Mouse (Mus musculus) macrophage (primary cell): ENCODE measurements around the gene Cntn3. TPM values are rescaled to one million over a fixed set of nuclear protein-coding genes. Genes with fewer than 3 reads are reported as not detected.
"Not testable (repeated sequence)": the region's sequence is repeated elsewhere in the genome, so short reads cannot be mapped to it uniquely, and the experiment has no call there.

Experiments
- H3K27ac ChIP-seq: fragments of 350-480 bp; formaldehyde crosslinking; 2 replicates; pipeline ENCODE4 v1.9.0; 2021
- H3K36me3 ChIP-seq: fragments of 350-480 bp; formaldehyde crosslinking; 2 replicates; pipeline ENCODE4 v1.9.0; 2021; ENCODE audit errors: inconsistent target
- H3K4me3 ChIP-seq: fragments of 350-480 bp; formaldehyde crosslinking; 2 replicates; pipeline ENCODE4 v1.9.0; 2021; ENCODE audit errors: inconsistent target
- H3K79me2 ChIP-seq: fragments of 350-480 bp; formaldehyde crosslinking; 2 replicates; pipeline ENCODE4 v1.9.0; 2021; ENCODE audit errors: inconsistent target
- WGBS: methylation state at CpG from one replicate; pipeline ENCODE4 v1.1.7; 2026; ENCODE audit warnings: inconsistent platforms; ENCODE audit not compliant: missing documents; 5-methylcytosine and 5-hydroxymethylcytosine counted together
- polyA plus RNA-seq: library from polyadenylated mRNA; stranded (reverse); fragments of 250-400 nt; gene quantifications from 3 replicates; pipeline ENCODE4 v1.2.4, GENCODE M21; 2018; ENCODE audit warnings: inconsistent platforms
- total RNA-seq, 78 experiments: library from RNA; depleted of rRNA; stranded (reverse); fragments of 250-400 nt; gene quantifications; 1 replicate in 9 of 78; 2 replicates in 24 of 78; 3 replicates in 43 of 78; 4 replicates in 2 of 78; pipeline ENCODE4 v1.2.4; 2018; ENCODE audit warnings: inconsistent platforms in 56 of 78

Gene Cntn3
- not detected for total RNA-seq (2018; cell fraction: chromatin; rRNA removed)
- total RNA-seq (2018; cell fraction: cytosol; rRNA removed): not detected
- total RNA-seq (2018; cell fraction: nucleus; rRNA removed): not detected
- polyA plus RNA-seq: not detected in 3 replicates

GRCm38 (mm10) chr6:102573001-102573400, at the start of gene Cntn3:
Gene Cntn3, minus strand, starts transcription at chr6:102573101.
- 100% methylated on average over 2 of the region's 20 CpGs for WGBS
- H3K27ac ChIP-seq, H3K4me3 ChIP-seq, H3K79me2 ChIP-seq, H3K36me3 ChIP-seq: not testable (repeated sequence)

DNA sequence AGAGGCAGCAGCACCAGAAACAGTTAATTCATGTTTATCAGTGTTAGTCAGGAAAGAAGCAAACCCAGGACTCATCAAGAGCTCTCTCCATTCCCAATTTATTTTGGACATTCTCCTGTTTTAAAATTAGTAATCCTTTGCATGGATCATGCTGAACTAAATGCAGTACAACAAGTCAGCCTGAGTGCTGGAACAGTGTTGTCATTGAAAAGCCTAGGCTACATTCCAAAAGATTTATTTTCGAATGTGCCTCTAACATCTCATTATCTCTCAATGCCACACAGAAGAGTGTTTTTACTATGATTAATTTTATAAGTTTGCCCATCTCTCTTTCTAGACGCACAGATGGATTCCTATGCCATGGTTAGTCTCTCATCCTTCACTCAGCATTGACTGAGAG, 27.9 kb upstream of the Cntn3 start:
- H3K36me3 ChIP-seq: no peaks in the 10 kb centered on the region
- H3K79me2 ChIP-seq: no peaks in the 10 kb centered on the region
- no peak overlapping the region for H3K27ac ChIP-seq
- 85% methylated on average over 2 of the region's 2 CpGs for WGBS
- H3K4me3 ChIP-seq: no peak overlapping the region

- Histone ChIP-seq H3K4me3 (no peak overlapping the region), H3K27ac (no peak overlapping the region), H3K36me3 (no peaks in the 10 kb centered on the region), H3K79me2 (no peaks in the 10 kb centered on the region)
- 78% methylated on average over 1 of the region's 2 CpGs for WGBS
Observed at GRCm38 (mm10) chr6:102597756-102598155, 24.9 kb upstream of the Cntn3 start.

DNA sequence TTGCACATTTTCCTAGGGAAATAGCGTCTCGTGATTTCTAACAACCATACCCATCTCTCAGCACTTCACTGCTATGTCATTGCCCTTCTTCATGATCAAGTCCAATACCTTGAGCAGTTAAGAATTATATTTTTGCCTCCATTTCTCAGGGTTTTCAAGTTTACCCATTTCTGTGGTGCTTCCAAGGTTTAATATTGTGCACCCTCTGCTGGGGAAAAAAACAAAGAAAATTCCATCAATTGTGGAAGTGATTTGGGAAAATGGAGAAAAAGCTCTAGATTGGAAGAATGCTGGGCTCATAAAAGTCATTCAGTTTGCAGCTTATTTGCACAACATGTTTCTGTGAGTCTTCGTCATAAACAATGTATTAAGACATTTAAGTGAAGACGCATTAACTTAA, 17.2 kb upstream of the Cntn3 start:
- 95% methylated on average over 4 of the region's 4 CpGs for WGBS
- no peaks in the 10 kb centered on the region for H3K79me2 ChIP-seq
- no peak overlapping the region for H3K27ac ChIP-seq
- H3K4me3 ChIP-seq: no peak overlapping the region
- no peaks in the 10 kb centered on the region for H3K36me3 ChIP-seq

GRCm38 (mm10) chr6:102589311-102589710, 16.4 kb upstream of the Cntn3 start:
- Histone ChIP-seq H3K36me3 (no peaks in the 10 kb centered on the region), H3K4me3 (no peak overlapping the region), H3K27ac (no peak overlapping the region), H3K79me2 (no peaks in the 10 kb centered on the region)
- WGBS: 66% methylated on average over 4 of the region's 4 CpGs

- Histone ChIP-seq H3K36me3 (no peaks in the 10 kb centered on the region), H3K4me3 (no peak overlapping the region), H3K79me2 (no peaks in the 10 kb centered on the region), H3K27ac (no peak overlapping the region)
Observed at GRCm38 (mm10) chr6:102586056-102586455, 13.2 kb upstream of the Cntn3 start.

DNA sequence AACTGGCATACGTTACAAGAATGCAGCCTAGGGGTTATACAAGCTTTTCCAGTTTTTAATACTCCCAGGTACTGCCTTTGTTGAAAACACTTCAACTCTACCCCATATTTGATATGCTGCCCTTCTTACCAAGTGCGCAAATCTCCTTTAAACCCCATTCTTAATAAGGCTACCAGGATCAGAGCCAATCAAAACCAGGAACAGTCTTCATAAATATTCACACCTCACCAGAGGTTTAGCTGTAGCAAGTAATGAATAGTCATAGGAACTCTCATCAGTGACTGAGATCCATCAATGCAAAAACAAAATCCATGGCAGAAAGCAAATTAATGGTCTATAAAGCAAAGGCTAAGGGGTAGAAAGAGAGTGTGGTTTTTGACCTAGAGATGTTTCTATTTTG, 10.7 kb upstream of the Cntn3 start:
- H3K27ac ChIP-seq: no peak overlapping the region
- H3K79me2 ChIP-seq: no peaks in the 10 kb centered on the region
- no peak overlapping the region for H3K4me3 ChIP-seq
- 96% methylated on average over 2 of the region's 2 CpGs for WGBS
- H3K36me3 ChIP-seq: no peaks in the 10 kb centered on the region

GRCm38 (mm10) chr6:102567496-102567895, 5.4 kb downstream of the Cntn3 start:
- no peak overlapping the region for H3K27ac ChIP-seq
- H3K36me3 ChIP-seq: no peaks in the 10 kb centered on the region
- 75% methylated on average over 1 of the region's 1 CpGs for WGBS
- no peaks in the 10 kb centered on the region for H3K79me2 ChIP-seq
- H3K4me3 ChIP-seq: no peak overlapping the region

- WGBS: 92% methylated on average over 1 of the region's 1 CpGs
Observed at GRCm38 (mm10) chr6:102565228-102565627, 7.7 kb downstream of the Cntn3 start.

GRCm38 (mm10) chr6:102564011-102564731, 8.7 kb downstream of the Cntn3 start:
- no peaks in the 10 kb centered on the region for H3K36me3 ChIP-seq
- 2% methylated on average over 55 of the region's 63 CpGs for WGBS
- H3K79me2 ChIP-seq: no peaks in the 10 kb centered on the region
- no peak overlapping the region for H3K27ac ChIP-seq
- no peak overlapping the region for H3K4me3 ChIP-seq

More at GRCm38 (mm10) chr6:102565228-102565627, 7.7 kb downstream of the Cntn3 start:
- H3K79me2 ChIP-seq: no peaks in the 10 kb centered on the region
- no peak overlapping the region for H3K27ac ChIP-seq
- no peak overlapping the region for H3K4me3 ChIP-seq
- no peaks in the 10 kb centered on the region for H3K36me3 ChIP-seq

- Histone ChIP-seq H3K4me3 (no peak overlapping the region), H3K27ac (no peak overlapping the region), H3K36me3 (no peaks in the 10 kb centered on the region), H3K79me2 (no peaks in the 10 kb centered on the region)
- 6% methylated on average over 7 of the region's 7 CpGs for WGBS
Observed at GRCm38 (mm10) chr6:102563431-102563830, 9.5 kb downstream of the Cntn3 start.

GRCm38 (mm10) chr6:102557521-102557920, 15.4 kb downstream of the Cntn3 start:
- Histone ChIP-seq H3K27ac (no peak overlapping the region), H3K4me3 (no peak overlapping the region), H3K79me2 (no peaks in the 10 kb centered on the region), H3K36me3 (no peaks in the 10 kb centered on the region)
- WGBS: 85% methylated on average over 3 of the region's 3 CpGs

DNA sequence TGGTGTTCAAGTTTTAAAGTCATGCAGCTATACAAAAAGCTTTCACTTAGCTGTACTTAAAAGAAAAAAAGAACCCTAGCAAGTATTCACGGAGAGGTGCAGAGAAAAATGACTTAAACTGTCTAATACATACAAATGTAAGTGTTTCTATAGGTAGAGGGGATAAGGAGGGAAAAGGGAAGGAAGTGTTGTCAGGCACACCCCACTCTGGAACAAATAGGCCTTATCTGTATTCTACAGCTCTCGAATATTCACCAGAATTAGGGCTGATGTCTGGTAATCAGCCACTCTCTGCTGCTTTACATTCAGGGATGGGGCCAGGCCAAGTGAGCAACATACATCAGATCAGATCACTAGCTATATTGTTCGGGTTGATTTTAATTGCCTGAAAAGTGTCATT, 16.4 kb downstream of the Cntn3 start:
- Histone ChIP-seq H3K27ac (no peak overlapping the region), H3K36me3 (no peaks in the 10 kb centered on the region), H3K4me3 (no peak overlapping the region), H3K79me2 (no peaks in the 10 kb centered on the region)
- WGBS: 19% methylated on average over 3 of the region's 3 CpGs

DNA sequence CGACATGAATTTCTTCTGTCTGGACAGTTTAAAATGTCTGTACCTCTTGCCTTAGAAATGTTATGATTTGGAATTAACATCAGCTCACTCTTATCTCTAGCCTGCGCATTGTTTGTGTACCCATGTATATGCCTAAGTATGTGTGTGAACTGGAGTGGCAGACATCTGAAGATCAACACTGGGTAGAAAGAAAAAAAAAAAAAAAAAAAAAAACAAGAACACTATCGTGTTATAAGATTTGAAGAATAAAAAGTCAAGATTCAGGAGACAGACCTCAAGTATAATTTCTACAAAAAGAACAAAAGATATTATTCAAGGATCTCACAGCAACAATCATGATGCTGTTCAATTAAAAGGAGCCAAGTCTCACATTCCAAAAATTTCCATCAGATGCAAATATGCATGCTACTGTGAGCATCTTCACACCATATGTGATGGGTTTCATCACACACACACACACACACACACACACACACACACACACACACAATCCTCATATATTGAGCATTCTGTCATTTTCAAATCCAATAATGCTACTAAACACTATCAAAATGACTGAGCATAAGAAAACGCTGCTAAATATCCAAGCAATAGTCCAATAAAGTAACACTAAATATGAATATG, 17.0 kb downstream of the Cntn3 start:
- H3K36me3 ChIP-seq: no peaks in the 10 kb centered on the region
- WGBS: 85% methylated on average over 4 of the region's 4 CpGs

DNA sequence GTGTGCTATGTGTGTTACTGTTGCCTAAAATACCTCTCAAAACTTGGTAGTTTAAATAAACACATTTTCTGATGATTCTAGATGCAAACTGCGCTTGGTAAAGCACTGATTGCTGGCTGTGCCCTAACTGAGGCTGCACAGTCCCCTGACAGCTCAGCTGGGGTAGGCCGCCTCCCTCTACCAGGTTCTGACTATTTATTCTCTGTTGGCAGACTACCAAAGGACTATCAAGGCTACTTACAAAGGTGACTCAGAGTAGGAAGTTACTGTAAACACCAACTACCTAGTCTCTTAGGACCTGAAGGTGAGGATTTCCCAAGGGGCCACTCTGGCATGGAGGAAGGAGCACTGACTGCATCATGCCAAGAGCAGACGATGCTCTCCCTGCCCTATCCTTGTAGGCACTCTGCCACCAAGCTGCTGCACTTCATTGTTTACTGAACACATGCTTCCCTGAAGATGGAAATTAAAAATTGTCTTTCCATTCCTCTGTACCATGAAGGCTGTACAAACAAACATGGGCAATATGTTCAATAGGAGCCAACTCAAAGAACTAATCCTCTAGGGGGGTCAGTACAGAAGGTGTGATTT, 17.7 kb downstream of the Cntn3 start:
- H3K36me3 ChIP-seq: no peaks in the 10 kb centered on the region
- H3K79me2 ChIP-seq: no peaks in the 10 kb centered on the region
- 88% methylated on average over 3 of the region's 3 CpGs for WGBS
- H3K4me3 ChIP-seq: no peak overlapping the region
- H3K27ac ChIP-seq: no peak overlapping the region

More for the DNA sequence above, 17.0 kb downstream of the Cntn3 start:
- Histone ChIP-seq H3K79me2 (no peaks in the 10 kb centered on the region), H3K27ac (no peak overlapping the region), H3K4me3 (no peak overlapping the region)
